Mouse (Mus musculus): ENCODE data around the gene Usp9y.

Gene Usp9y

DNA sequence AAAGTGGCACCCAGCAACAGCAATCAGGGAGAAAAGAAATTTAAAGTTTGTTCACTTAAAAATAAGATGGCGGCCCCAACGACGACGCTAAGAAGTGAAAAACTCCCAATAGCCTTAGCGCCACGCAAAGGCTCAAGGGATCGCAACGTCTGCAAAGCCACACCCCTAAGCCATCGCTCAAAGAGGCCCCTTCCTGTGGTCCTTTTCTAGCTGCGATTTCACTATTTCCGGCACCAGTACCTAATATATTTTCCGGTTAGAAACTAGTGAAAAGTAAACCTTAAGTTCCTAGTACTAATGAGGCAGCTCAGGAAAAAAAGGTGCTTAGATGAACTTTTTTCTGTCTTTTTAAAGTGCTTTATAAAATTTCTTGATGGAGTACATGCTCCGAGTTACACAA is at the start of gene Usp9y:
Usp9y (minus strand) TSS at position 101 of the 400 bp plus-strand sequence.
- no peak for DNase-seq (ENCODE audit: low spot score in 2 of 2)

DNA sequence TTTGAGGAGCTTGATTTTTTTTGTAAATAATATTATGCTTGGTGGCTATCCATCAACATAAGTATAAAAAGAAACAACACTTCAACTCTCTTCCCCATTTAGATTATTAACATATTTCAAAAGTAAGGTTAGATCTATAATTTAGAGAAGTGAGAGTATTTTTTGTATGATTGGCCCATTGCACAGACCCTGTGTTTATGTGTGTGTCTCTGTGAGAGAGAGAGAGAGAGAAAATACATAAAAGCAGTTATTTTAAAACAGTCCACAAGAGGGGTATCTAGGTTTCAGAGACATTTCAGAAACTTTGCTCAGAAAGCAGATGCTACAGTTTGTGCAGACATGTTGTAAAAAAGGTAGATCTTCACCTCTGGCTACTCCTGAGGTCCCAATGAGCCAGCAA is 165.9 kb downstream of the Usp9y start:
- peak in 1 of 2 experiments; percentile 4 for DNase-seq (ENCODE audit: low spot score in 2 of 2)

- DNase-seq (ENCODE audit: low spot score in 2 of 2) = peak in 1 of 2 experiments; percentile 84
Observed at GRCm38 (mm10) chrY:1286171-1286795, 173.3 kb downstream of the Usp9y start, which contains the start of gene Ddx3y. Gene Ddx3y, minus strand, starts transcription at chrY:1286629.

DNA sequence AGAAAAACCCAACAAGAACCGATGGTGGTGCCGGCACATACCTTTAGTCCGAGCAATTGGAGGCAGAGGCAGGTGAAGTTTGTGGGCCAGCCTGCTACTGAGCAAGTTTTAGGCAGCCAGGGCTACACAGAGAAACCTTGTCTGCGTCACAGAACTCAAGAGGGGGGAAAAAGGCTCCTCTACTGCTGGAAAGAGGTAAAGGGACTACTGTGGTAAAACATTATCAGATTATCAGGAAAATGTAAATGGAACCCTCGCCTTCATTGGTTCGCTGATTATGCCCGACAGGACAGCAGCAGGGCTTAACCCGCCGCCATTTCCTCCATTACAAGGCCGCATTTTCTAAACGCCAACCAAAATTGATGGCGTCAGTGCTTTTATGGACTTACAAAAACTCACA is 173.8 kb downstream of the Usp9y start:
- DNase-seq (ENCODE audit: low spot score in 2 of 2) = peak in 1 of 2 experiments; percentile 13
